Mouse (Mus musculus): ENCODE results near the gene Dpf3.

Gene Dpf3

GRCm38 (mm10) chr12:83405374-83406125, 82.0 kb downstream of the Dpf3 start:
- DNase-seq: peak; percentile 46

GRCm38 (mm10) chr12:83402270-83402669, 85.2 kb downstream of the Dpf3 start:
- DNase-seq: no peak

- DNase-seq: no peak
Observed at GRCm38 (mm10) chr12:83392011-83392410, 95.5 kb downstream of the Dpf3 start.

- no peak for DNase-seq
Observed at GRCm38 (mm10) chr12:83387554-83387953, 100.0 kb downstream of the Dpf3 start.

- no peak for DNase-seq
Observed at GRCm38 (mm10) chr12:83381072-83381471, 106.4 kb downstream of the Dpf3 start.

- DNase-seq: no peak
Observed at GRCm38 (mm10) chr12:83380016-83380415, 107.5 kb downstream of the Dpf3 start.

GRCm38 (mm10) chr12:83375015-83375831, 112.3 kb downstream of the Dpf3 start:
- no peak for DNase-seq

- DNase-seq: peak; percentile 49 to 58
Observed at GRCm38 (mm10) chr12:83373081-83373480, 114.4 kb downstream of the Dpf3 start.

- DNase-seq: no peak
Observed at GRCm38 (mm10) chr12:83372290-83372689, 115.2 kb downstream of the Dpf3 start.

- DNase-seq: no peak
Observed at GRCm38 (mm10) chr12:83370221-83370620, 117.3 kb downstream of the Dpf3 start.

- DNase-seq: no peak
Observed at GRCm38 (mm10) chr12:83369416-83369815, 118.1 kb downstream of the Dpf3 start.

GRCm38 (mm10) chr12:83367486-83367885, 120.0 kb downstream of the Dpf3 start:
- no peak for DNase-seq

- DNase-seq: no peak
Observed at GRCm38 (mm10) chr12:83364771-83365170, 122.7 kb downstream of the Dpf3 start.

GRCm38 (mm10) chr12:83361801-83362200, 125.7 kb downstream of the Dpf3 start:
- DNase-seq: peak in 1 of 2 experiments; percentile 38

- no peak for DNase-seq
Observed at GRCm38 (mm10) chr12:83352640-83353039, 134.9 kb downstream of the Dpf3 start.

GRCm38 (mm10) chr12:83349736-83350135, 137.8 kb downstream of the Dpf3 start:
- peak in 1 of 2 experiments; percentile 45 for DNase-seq

- DNase-seq: no peak
Observed at GRCm38 (mm10) chr12:83348246-83348645, 139.3 kb downstream of the Dpf3 start.

GRCm38 (mm10) chr12:83342875-83343185, 144.7 kb downstream of the Dpf3 start:
- DNase-seq: peak; percentile 91 to 93

- peak; percentile 83 to 89 for DNase-seq
Observed at GRCm38 (mm10) chr12:83342035-83342874, 145.3 kb downstream of the Dpf3 start.

- DNase-seq: peak; percentile 57 to 58
Observed at GRCm38 (mm10) chr12:83340960-83341359, 146.6 kb downstream of the Dpf3 start.

- DNase-seq: no peak
Observed at GRCm38 (mm10) chr12:83338345-83338744, 149.2 kb downstream of the Dpf3 start.

- no peak for DNase-seq
Observed at GRCm38 (mm10) chr12:83337776-83338149, 149.8 kb downstream of the Dpf3 start.

- peak; percentile 65 to 67 for DNase-seq
Observed at GRCm38 (mm10) chr12:83337077-83337775, 150.3 kb downstream of the Dpf3 start.

Data from cerebellum, postnatal 10 days (tissue).